In the genomic region with DNA sequence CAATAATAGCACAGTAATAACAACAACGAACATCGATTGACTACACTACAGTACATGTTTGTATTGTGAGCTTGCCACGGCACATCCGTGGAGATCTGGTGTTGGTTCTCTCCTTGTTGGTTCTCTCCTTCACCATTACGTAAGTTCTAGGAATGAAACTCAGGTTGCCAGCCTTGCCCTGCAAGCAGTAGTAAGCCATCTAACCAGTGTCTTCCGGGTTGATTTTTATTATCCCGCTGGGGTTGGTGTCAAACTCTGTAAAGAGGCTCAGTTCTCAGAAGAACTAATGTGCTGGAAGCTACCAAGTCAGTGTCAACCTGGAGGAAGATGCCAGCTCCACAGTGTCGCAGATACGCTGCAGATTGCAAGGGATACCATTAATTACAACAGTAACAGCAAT, we compare ENCODE assay signal across 10 mouse cellular contexts. TPM values are rescaled to one million over a fixed set of nuclear protein-coding genes. Genes with fewer than 3 reads are reported as not detected.
DNase-seq lines count a peak whose midpoint lies in the region; ATAC-seq and TF ChIP-seq lines count a peak whose summit lies in the region.
"Had no signal": no experiment of that assay in that cellular context is flagged by ENCODE, and none has a peak within 500 bp of the region (broad histone marks: within the 10 kb centered on the region; RNA-seq: fewer than 3 reads in every experiment).

No protein-coding gene starts in this region.

- H3K4me1 ChIP-seq in heart, embryonic 16.5 days (ENCODE audit: control insufficient read depth, insufficient read depth, low read length): no peaks in the 10 kb centered on the region
- no peaks in the 10 kb centered on the region for H3K4me1 ChIP-seq in forebrain, postnatal 0 days (ENCODE audit: insufficient read depth)
- peaks cover 16% of the 10 kb centered on the region for H3K4me1 ChIP-seq in midbrain, embryonic 10.5 days

- 63% methylated on average over 9 of the region's 9 CpGs for WGBS in heart, embryonic 16.5 days
- 56% methylated on average over 9 of the region's 9 CpGs for WGBS in forebrain, postnatal 0 days
- whole genome bisulfite sequencing in midbrain, embryonic 10.5 days: 64% methylated on average over 9 of the region's 9 CpGs

- H3K9me3 ChIP-seq in heart, embryonic 16.5 days (replicated peaks; ENCODE audit: control insufficient read depth, low read length): no peaks in the 10 kb centered on the region
- no peaks in the 10 kb centered on the region for H3K9me3 ChIP-seq in forebrain, postnatal 0 days (ENCODE audit: low read length)
- H3K9me3 ChIP-seq in midbrain, embryonic 10.5 days (replicated peaks): no peaks in the 10 kb centered on the region

- peak overlapping the region; percentile 90 for H3K4me2 ChIP-seq in heart, embryonic 16.5 days (ENCODE audit: low read depth, low read length)
- H3K4me2 ChIP-seq in forebrain, postnatal 0 days (ENCODE audit: low read depth): peak overlapping the region; percentile 95

- TF ChIP-seq CTCF in forebrain, postnatal 0 days (IDR thresholded peaks at IDR 0.05; ENCODE audit: low read depth): no peak

- H3K27ac ChIP-seq in heart, embryonic 16.5 days (ENCODE audit: low read length): no peak overlapping the region
- H3K27ac ChIP-seq in forebrain, postnatal 0 days (ENCODE audit: low read depth, low read length): 0 out of 2 replicates have a peak overlapping the region, but pooled peaks have one; percentile 50
- H3K27ac ChIP-seq in midbrain, embryonic 10.5 days (replicated peaks): no peak overlapping the region

- no peak for ATAC-seq in heart, embryonic 16.5 days (replicated peaks; ENCODE audit: extremely low read depth, insufficient read depth, low FRiP score)
- ATAC-seq in common myeloid progenitor, adult 5-6 weeks (replicated peaks; ENCODE audit: low read depth, poor library complexity, severe bottlenecking): peak; percentile 50; the same call in 1 of the 2 replicates
- ATAC-seq in forebrain, postnatal 0 days: peak; percentile 32; the same call in 1 of the 2 replicates

- H3K9ac ChIP-seq in heart, embryonic 16.5 days (ENCODE audit: low read length): no peak overlapping the region
- peak overlapping the region; percentile 72 for H3K9ac ChIP-seq in forebrain, postnatal 0 days

- no peaks in the 10 kb centered on the region for H3K36me3 ChIP-seq in heart, embryonic 16.5 days (ENCODE audit: control insufficient read depth, insufficient read depth)
- no peaks in the 10 kb centered on the region for H3K36me3 ChIP-seq in forebrain, postnatal 0 days (ENCODE audit: insufficient read depth)
- H3K36me3 ChIP-seq in midbrain, embryonic 10.5 days: no peaks in the 10 kb centered on the region

- DNase-seq in heart, adult 8-10 months (ENCODE audit: low spot score): no peak
- no peak for DNase-seq in forebrain, postnatal 0 days
- no peak for DNase-seq in midbrain, embryonic 10.5 days (ENCODE audit: low spot score)
- DNase-seq in retina, postnatal 1 day: no peak
- no peak for DNase-seq in urinary bladder, postnatal 25 days (ENCODE audit: low spot score)
- no peak for DNase-seq in spleen, postnatal 14 days (ENCODE audit: low spot score in 2 of 2)

- peak overlapping the region; percentile 57 for H3K4me3 ChIP-seq in heart, embryonic 16.5 days (ENCODE audit: low read length)
- peak overlapping the region; percentile 61 for H3K4me3 ChIP-seq in forebrain, postnatal 0 days (ENCODE audit: low read depth, low read length)
- peak overlapping the region; percentile 74 for H3K4me3 ChIP-seq in midbrain, embryonic 10.5 days
- H3K4me3 ChIP-seq: erythroblast, embryonic 14.5 days had no signal

- H3K27me3 ChIP-seq in heart, embryonic 16.5 days (ENCODE audit: control insufficient read depth, insufficient read depth, low read length): peaks cover 10% of the 10 kb centered on the region
- no peaks in the 10 kb centered on the region for H3K27me3 ChIP-seq in forebrain, postnatal 0 days (ENCODE audit: insufficient read depth, low read length)
- peaks cover 33% of the 10 kb centered on the region for H3K27me3 ChIP-seq in midbrain, embryonic 10.5 days (ENCODE audit: low read depth, poor library complexity, severe bottlenecking)

RNA-seq across cellular contexts. Expression of a gene that starts 0.8 kb away (rescaled TPM):
- polyA plus RNA-seq in heart, embryonic 16.5 days (2015; fragmentation: Nextera tagmentation; extraction: Ambion mirVana): 0.16 and 0.27 TPM in 2 replicates
- total RNA-seq in heart, adult 8-10 months (2022): not detected
- not detected in 2 replicates for total RNA-seq in common myeloid progenitor, adult 5-6 weeks (2017)
- 16.6 and 19.1 TPM in 2 replicates for total RNA-seq in forebrain, postnatal 0 days (2014; rRNA removed)
- 10.7 and 15.5 TPM in 2 replicates for polyA plus RNA-seq in forebrain, postnatal 0 days (2015; fragmentation: Nextera tagmentation; extraction: Ambion mirVana)
- polyA plus RNA-seq in midbrain, embryonic 10.5 days (2016; fragmentation: Nextera tagmentation; extraction: Ambion mirVana): 1.7 and 2.0 TPM in 2 replicates
- total RNA-seq: MEL had no signal
- polyA plus RNA-seq: erythroblast, embryonic 14.5 days had no signal

RNA-seq across cellular contexts. Expression of a gene that starts 26.7 kb away (rescaled TPM):
- polyA plus RNA-seq in heart, embryonic 16.5 days (2015; fragmentation: Nextera tagmentation; extraction: Ambion mirVana): not detected in 2 replicates
- total RNA-seq in heart, adult 8-10 months (2022): not detected
- total RNA-seq in common myeloid progenitor, adult 5-6 weeks (2017): not detected in 2 replicates
- not detected in 2 replicates for total RNA-seq in forebrain, postnatal 0 days (2014; rRNA removed)
- 0.16 and 0.17 TPM in 2 replicates for polyA plus RNA-seq in forebrain, postnatal 0 days (2015; fragmentation: Nextera tagmentation; extraction: Ambion mirVana)
- not detected in 2 replicates for polyA plus RNA-seq in midbrain, embryonic 10.5 days (2016; fragmentation: Nextera tagmentation; extraction: Ambion mirVana)
- total RNA-seq: MEL had no signal
- polyA plus RNA-seq: erythroblast, embryonic 14.5 days had no signal

Comparison
In these comparisons a context has a peak if more than half of its experiments do, and no peak if none do; other contexts are left out.
1. RNA of a gene that starts 0.8 kb away (total RNA-seq): 16.6 to 19.1 TPM in forebrain, postnatal 0 days; not detected in heart, adult 8-10 months and not detected in common myeloid progenitor, adult 5-6 weeks; every median in the first group is over 10 times any median in the second.
2. Peak in every context shown above with its lines, with median percentiles within 50 percentile points of each other: H3K4me3 ChIP-seq.